Mouse (Mus musculus) liver, embryonic 13.5 days (tissue): ENCODE results near the gene Rab4b. TPM values are rescaled to one million over a fixed set of nuclear protein-coding genes. Genes with fewer than 3 reads are reported as not detected.
A peak's percentile ranks its signal among the peaks of the same experiment; 100 is the strongest.

ENCODE experiments used
- ATAC-seq: fragments of 200-750 bp; cut with Nextera tagmentation; 2 replicates; pipeline ENCODE4 v1.8.0; 2017; ENCODE audit warnings: low read depth, mild to moderate bottlenecking, moderate number of reproducible peaks, moderate library complexity
- DNase-seq: peaks from one replicate; pipeline ENCODE4 v3.0.0; 2022
- H3K27ac ChIP-seq: fragments of 300-500 bp; sonication (generic); 2 replicates; pipeline ENCODE4 v1.5.1; 2015; ENCODE audit warnings: moderate library complexity, mild to moderate bottlenecking, inconsistent platforms
- H3K27me3 ChIP-seq: fragments of 300-500 bp; sonication (generic); 2 replicates; pipeline ENCODE4 v1.6.1; 2015; ENCODE audit warnings: mild to moderate bottlenecking, inconsistent platforms
- H3K36me3 ChIP-seq: fragments of 300-500 bp; sonication (generic); 2 replicates; pipeline ENCODE4 v1.6.1; 2015; ENCODE audit warnings: mild to moderate bottlenecking, inconsistent platforms
- H3K4me1 ChIP-seq: fragments of 300-500 bp; sonication (generic); replicated peaks from 2 replicates; pipeline ENCODE4 v1.6.1; 2015; ENCODE audit warnings: inconsistent platforms
- H3K4me2 ChIP-seq: fragments of 300-500 bp; sonication (generic); 2 replicates; pipeline ENCODE4 v1.6.1; 2015; ENCODE audit warnings: inconsistent platforms, mild to moderate bottlenecking, moderate library complexity
- H3K4me3 ChIP-seq: fragments of 300-500 bp; sonication (generic); replicated peaks from 2 replicates; pipeline ENCODE4 v1.5.1; 2015; ENCODE audit warnings: mild to moderate bottlenecking, inconsistent platforms
- H3K9ac ChIP-seq: fragments of 300-500 bp; sonication (generic); 2 replicates; pipeline ENCODE4 v1.6.1; 2015; ENCODE audit warnings: mild to moderate bottlenecking, inconsistent platforms
- H3K9me3 ChIP-seq: fragments of 300-500 bp; sonication (generic); replicated peaks from 2 replicates; pipeline ENCODE4 v1.6.1; 2016; ENCODE audit warnings: inconsistent platforms
- WGBS: fragments of 180-500 bp; shearing (Covaris S2); methylation state at CpG from one replicate; pipeline ENCODE4 v1.1.7; 2015; ENCODE audit not compliant: insufficient replicate concordance; 5-methylcytosine and 5-hydroxymethylcytosine counted together
- polyA plus RNA-seq: library from polyadenylated mRNA; unstranded; fragments of >200 nt; fragmentation: Nextera tagmentation; extraction: Ambion mirVana; gene quantifications from 2 replicates; pipeline ENCODE4 v1.2.1, GENCODE M21; 2015

The Rab4b gene
- polyA plus RNA-seq: 28.5 and 28.6 TPM in 2 replicates

- H3K4me2 ChIP-seq: peak within 1 kb of the TSS; percentile 76
- H3K27ac ChIP-seq: peak within 1 kb of the TSS; percentile 88
- WGBS: 0% methylated on average over 53 of the region's 53 CpGs
Measured at GRCm38 (mm10) chr7:27178324-27179216, at the start of gene Rab4b. Gene Rab4b, minus strand, starts transcription at chr7:27178896.

GRCm38 (mm10) chr7:27228281-27228821 is 49.7 kb upstream of the Rab4b start, which contains the start of gene Itpkc:
Gene Itpkc, minus strand, starts transcription at chr7:27228661.
- no peaks in the 10 kb centered on the region for H3K36me3 ChIP-seq
- H3K4me2 ChIP-seq: peak within 1 kb of the TSS; percentile 96
- H3K4me3 ChIP-seq: peak within 1 kb of the TSS; percentile 84
- no peaks in the 10 kb centered on the region for H3K27me3 ChIP-seq
- no peaks in the 10 kb centered on the region for H3K9me3 ChIP-seq
- peak within 1 kb of the TSS; percentile 84 for H3K27ac ChIP-seq
- peaks cover 68% of the 10 kb centered on the region for H3K4me1 ChIP-seq
- ATAC-seq: peak; percentile 82
- peak; percentile 90 for DNase-seq
- H3K9ac ChIP-seq: peak within 1 kb of the TSS; percentile 88
- under 1% methylated on average over 36 of the region's 49 CpGs for WGBS

More at GRCm38 (mm10) chr7:27178324-27179216, at the start of gene Rab4b:
- ATAC-seq: peak; percentile 93
- Histone ChIP-seq H3K9me3 (no peaks in the 10 kb centered on the region), H3K9ac (peak within 1 kb of the TSS; percentile 77), H3K36me3 (peaks cover 19% of the 10 kb centered on the region), H3K27me3 (no peaks in the 10 kb centered on the region), H3K4me1 (peaks cover 47% of the 10 kb centered on the region), H3K4me3 (peak within 1 kb of the TSS; percentile 83)
- DNase-seq: peak; percentile 99

DNA sequence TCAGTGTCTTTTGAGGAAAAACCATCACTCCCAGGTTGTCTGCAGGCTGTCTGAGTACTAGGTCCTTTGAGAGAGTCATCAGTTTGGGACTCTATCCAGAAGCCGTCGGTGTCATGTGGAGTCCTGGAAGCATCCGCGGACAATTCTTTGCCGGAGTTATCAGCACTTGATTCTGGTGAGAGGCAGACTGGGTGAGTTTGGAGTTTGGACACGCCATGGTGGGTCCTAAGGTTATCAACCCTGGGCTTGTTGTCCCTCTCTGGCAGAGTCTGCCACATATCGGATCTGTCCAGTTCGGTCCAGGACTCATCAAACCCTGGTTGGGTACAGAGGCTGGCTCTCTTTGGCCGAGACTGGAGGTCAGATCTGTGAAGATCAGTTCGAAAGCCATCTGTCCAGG is 49.0 kb upstream of the Rab4b start:
- peak overlapping the region; percentile 96 for H3K4me2 ChIP-seq
- ATAC-seq (no peak), DNase-seq (no peak)
- H3K4me1 ChIP-seq: peaks cover 73% of the 10 kb centered on the region
- no peaks in the 10 kb centered on the region for H3K27me3 ChIP-seq
- H3K27ac ChIP-seq: peak overlapping the region; percentile 84
- peak overlapping the region; percentile 88 for H3K9ac ChIP-seq
- WGBS: 4% methylated on average over 10 of the region's 10 CpGs
- H3K4me3 ChIP-seq: peak overlapping the region; percentile 84
- no peaks in the 10 kb centered on the region for H3K36me3 ChIP-seq
- no peaks in the 10 kb centered on the region for H3K9me3 ChIP-seq

GRCm38 (mm10) chr7:27227276-27227675 is 48.6 kb upstream of the Rab4b start:
- H3K4me1 ChIP-seq: peaks cover 73% of the 10 kb centered on the region
- no peaks in the 10 kb centered on the region for H3K9me3 ChIP-seq

DNA sequence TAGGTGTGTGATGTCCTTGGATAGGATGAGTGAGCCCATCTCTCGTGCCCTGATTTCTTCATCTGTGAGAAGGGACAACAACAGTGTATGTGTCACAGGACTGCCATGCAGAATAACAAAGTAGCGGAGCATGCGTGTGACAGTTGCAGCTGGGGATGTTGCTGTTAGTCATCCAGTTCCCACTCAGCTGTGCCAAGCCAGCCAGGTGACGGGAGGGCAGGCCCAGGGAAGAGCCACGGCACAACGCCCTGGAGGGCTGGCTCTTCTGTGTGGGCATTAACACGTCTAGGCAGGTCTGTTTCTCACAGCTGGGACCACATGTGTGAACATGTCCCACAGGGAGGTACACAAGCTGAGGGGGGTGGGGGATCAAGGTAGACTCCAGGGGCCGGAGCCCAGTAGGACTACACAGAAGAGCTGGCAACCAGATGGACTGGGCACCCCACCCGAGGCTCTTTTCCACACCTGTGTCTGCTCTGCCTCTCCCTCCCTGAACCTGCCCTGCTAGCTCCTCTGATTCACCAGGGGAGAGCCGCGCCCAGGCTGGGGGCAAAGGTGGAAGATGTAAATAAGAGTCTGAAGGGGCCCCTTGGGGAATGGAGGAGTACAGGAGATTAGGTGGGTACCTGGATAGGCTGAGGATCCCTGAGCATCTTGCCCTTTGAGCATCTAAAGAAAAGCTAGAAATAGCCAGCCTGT is 46.3 kb upstream of the Rab4b start:
- DNase-seq (no peak), ATAC-seq (no peak)
- Histone ChIP-seq H3K27me3 (no peaks in the 10 kb centered on the region), H3K4me2 (peak overlapping the region; percentile 96), H3K9ac (peak overlapping the region; percentile 88; the same call in 1 of the 2 replicates), H3K27ac (0 out of 2 replicates have a peak overlapping the region, but pooled peaks have one; percentile 13), H3K4me1 (peaks cover 84% of the 10 kb centered on the region), H3K4me3 (0 out of 2 replicates have a peak overlapping the region, but pooled peaks have one; percentile 84), H3K9me3 (no peaks in the 10 kb centered on the region), H3K36me3 (no peaks in the 10 kb centered on the region; the same call in 1 of the 2 replicates)
- 83% methylated on average over 11 of the region's 11 CpGs for WGBS

More at GRCm38 (mm10) chr7:27227276-27227675, 48.6 kb upstream of the Rab4b start:
- Histone ChIP-seq H3K4me3 (peak overlapping the region; percentile 84), H3K4me2 (peak overlapping the region; percentile 96), H3K27ac (peak overlapping the region; percentile 84), H3K9ac (peak overlapping the region; percentile 88), H3K36me3 (no peaks in the 10 kb centered on the region), H3K27me3 (no peaks in the 10 kb centered on the region)
- DNase-seq: no peak
- ATAC-seq: no peak
- 39% methylated on average over 9 of the region's 9 CpGs for WGBS

GRCm38 (mm10) chr7:27222538-27222937 is 43.8 kb upstream of the Rab4b start:
- peak; percentile 79 for ATAC-seq
- Histone ChIP-seq H3K4me2 (peak overlapping the region; percentile 32), H3K4me1 (peaks cover 72% of the 10 kb centered on the region), H3K27ac (peak overlapping the region; percentile 56), H3K4me3 (no peak overlapping the region), H3K27me3 (no peaks in the 10 kb centered on the region), H3K9ac (no peak overlapping the region), H3K9me3 (no peaks in the 10 kb centered on the region), H3K36me3 (peaks cover 14% of the 10 kb centered on the region)
- DNase-seq: peak; percentile 17
- 39% methylated on average over 1 of the region's 1 CpGs for WGBS

DNA sequence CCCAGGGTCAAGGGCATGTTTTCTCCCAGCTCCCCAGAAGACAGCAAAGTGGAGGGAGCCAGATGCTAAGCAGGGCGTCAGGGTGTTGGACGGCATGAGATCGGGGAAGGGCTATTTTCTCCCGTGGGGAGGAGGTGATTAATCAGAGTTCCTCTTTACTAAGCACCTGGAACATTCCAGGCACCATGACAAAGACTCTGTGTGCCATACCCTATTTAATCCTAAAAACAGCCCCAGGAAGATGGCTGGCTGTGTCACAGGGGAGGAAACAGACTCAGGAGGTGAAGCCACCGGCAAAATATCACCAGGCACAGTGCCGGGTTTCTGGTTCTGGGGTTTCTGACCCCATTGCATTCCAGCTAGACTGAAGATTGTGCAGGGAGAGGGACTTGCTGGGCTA is 43.2 kb upstream of the Rab4b start:
- ATAC-seq (no peak), DNase-seq (no peak)
- 78% methylated on average over 6 of the region's 6 CpGs for WGBS
- no peak overlapping the region for H3K4me2 ChIP-seq
- H3K9me3 ChIP-seq: no peaks in the 10 kb centered on the region
- no peaks in the 10 kb centered on the region for H3K27me3 ChIP-seq
- H3K4me3 ChIP-seq: no peak overlapping the region
- peak overlapping the region; percentile 56 for H3K27ac ChIP-seq
- peaks cover 18% of the 10 kb centered on the region for H3K36me3 ChIP-seq
- H3K9ac ChIP-seq: no peak overlapping the region; the same call in 1 of the 2 replicates
- peaks cover 66% of the 10 kb centered on the region for H3K4me1 ChIP-seq

DNA sequence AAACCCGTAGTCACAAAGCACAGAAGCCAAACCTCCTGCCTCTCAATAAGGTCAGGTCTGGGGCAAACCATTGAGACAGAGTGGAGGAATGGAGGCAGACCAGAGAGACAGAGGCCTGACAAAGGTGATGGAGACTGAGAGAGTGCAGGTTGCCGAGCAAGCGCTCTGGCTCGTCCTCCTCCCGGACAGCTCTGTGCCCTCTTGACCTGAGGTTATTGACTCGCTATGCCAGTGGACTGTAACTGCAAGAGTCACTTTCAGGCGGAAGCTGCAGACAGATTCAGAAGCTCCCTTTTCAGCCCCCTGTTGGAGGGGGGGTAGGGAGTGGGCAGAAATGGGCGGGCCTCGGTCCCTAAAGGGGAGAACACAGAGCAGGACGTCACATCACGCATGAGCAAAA is 41.2 kb upstream of the Rab4b start:
- no peaks in the 10 kb centered on the region for H3K27me3 ChIP-seq
- no peak overlapping the region for H3K4me3 ChIP-seq
- no peak overlapping the region for H3K4me2 ChIP-seq
- no peak overlapping the region for H3K9ac ChIP-seq
- ATAC-seq (peak; percentile 56), DNase-seq (no peak)
- 77% methylated on average over 11 of the region's 11 CpGs for WGBS
- peaks cover 46% of the 10 kb centered on the region for H3K4me1 ChIP-seq
- H3K27ac ChIP-seq: no peak overlapping the region
- no peaks in the 10 kb centered on the region for H3K9me3 ChIP-seq
- H3K36me3 ChIP-seq: peaks cover 26% of the 10 kb centered on the region

- H3K9me3 ChIP-seq: no peaks in the 10 kb centered on the region
Measured at GRCm38 (mm10) chr7:27218586-27218985, 39.9 kb upstream of the Rab4b start.

GRCm38 (mm10) chr7:27212626-27213025 is 33.9 kb upstream of the Rab4b start:
- no peak overlapping the region for H3K4me2 ChIP-seq
- H3K4me1 ChIP-seq: no peaks in the 10 kb centered on the region
- DNase-seq: no peak
- no peak overlapping the region for H3K4me3 ChIP-seq
- no peak for ATAC-seq
- no peak overlapping the region for H3K9ac ChIP-seq
- WGBS: 83% methylated on average over 2 of the region's 2 CpGs
- no peak overlapping the region for H3K27ac ChIP-seq
- H3K9me3 ChIP-seq: no peaks in the 10 kb centered on the region
- H3K27me3 ChIP-seq: no peaks in the 10 kb centered on the region
- H3K36me3 ChIP-seq: peaks cover 71% of the 10 kb centered on the region

More at GRCm38 (mm10) chr7:27218586-27218985, 39.9 kb upstream of the Rab4b start:
- WGBS: 74% methylated on average over 7 of the region's 7 CpGs
- peaks cover 33% of the 10 kb centered on the region for H3K4me1 ChIP-seq
- DNase-seq: no peak
- ATAC-seq: no peak
- no peaks in the 10 kb centered on the region for H3K27me3 ChIP-seq
- H3K27ac ChIP-seq: no peak overlapping the region
- H3K36me3 ChIP-seq: peaks cover 34% of the 10 kb centered on the region
- no peak overlapping the region for H3K4me3 ChIP-seq
- no peak overlapping the region for H3K9ac ChIP-seq
- no peak overlapping the region for H3K4me2 ChIP-seq
